Mouse (Mus musculus): ENCODE data around the gene A530016L24Rik. TPM values are rescaled to one million over a fixed set of nuclear protein-coding genes. Genes with fewer than 3 reads are reported as not detected.

The A530016L24Rik gene
- under 1 TPM; 0.45 to 0.67 TPM for total RNA-seq (2021)
- long read RNA-seq, experiment 1: 0 reads
- long read RNA-seq, experiment 2, partial matches to known transcripts: 0 of 2 reads
- long read RNA-seq, experiment 2, other reads (novel, unspliced or antisense): 2 of 2 reads

DNA sequence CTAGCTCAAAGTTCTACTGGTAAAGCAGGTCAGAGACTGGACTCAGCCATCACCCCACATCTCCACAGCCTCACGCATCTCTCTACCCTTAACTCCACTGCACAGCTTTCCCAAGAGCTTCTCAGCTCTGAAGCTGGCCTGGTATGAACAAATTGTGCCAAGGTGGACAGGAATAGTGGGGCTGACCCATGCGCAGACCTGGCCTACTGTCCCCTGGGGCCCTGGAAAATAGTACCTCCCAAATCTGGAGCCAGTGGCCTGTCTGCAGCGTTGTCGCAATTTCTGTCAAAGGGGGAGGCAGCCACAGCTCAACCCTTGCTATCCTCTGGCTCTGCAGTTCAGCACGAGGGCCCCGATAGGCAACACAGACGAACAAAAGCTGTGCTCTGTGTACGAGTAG is at the start of gene A530016L24Rik:
Gene A530016L24Rik (plus strand): TSS at position 315 of the 400 bp plus-strand sequence.
- DNase-seq (ENCODE audit: low spot score in 2 of 2): no peak

DNA sequence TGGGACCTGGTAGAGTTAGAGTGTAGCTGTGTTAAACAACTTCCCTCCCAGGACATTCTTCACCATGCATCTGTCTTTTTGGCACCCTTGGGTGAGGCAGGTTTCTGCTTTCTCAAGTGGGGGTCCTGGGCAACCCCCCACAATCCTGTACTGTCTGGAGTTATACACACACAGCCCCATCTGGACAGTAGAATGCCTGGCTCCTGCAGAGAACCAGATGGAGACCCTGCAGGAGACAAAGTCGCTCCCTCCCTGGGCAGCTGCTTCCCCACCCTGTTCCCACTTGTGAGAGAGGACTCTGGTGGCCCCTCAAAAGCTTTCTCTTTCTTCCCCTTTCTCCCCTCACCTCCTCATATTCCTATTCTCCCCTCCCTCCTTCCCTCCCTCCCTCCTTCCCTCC is 49.3 kb upstream of the A530016L24Rik start:
- no peak for DNase-seq (ENCODE audit: low spot score in 2 of 2)

DNA sequence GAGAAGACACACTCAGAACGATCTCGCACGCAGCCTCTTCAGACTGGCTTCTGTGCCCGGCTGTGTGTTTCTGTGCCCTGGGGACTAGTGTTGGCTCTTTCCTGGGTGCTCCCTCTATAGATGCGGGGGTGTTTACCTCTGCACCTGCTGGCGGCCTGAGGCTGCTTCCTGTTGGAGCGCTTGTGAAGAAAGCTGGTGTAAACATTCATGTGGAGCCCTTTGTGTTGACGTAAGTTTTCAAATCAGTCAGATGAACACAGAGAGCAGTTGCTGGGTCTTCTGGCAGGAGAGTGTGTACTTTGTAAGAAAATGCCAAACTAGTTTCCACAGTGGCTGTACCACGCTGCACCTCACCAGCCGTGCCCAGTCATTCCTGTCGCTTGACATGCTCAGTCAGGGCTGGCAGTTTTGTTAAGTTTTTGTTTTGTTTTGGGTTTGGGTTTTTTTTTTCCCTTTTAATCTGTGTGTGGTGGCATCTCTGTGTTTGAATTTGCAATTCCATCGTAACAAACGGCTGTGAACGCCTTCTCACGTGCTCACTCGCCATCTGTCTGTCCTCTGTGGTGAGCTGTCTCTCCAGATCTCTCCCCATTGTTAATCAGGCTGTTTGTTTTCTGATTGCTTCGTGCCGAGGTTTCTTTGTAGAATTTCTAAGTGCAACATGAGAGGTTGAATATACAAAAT is 40.0 kb upstream of the A530016L24Rik start:
- DNase-seq (ENCODE audit: low spot score in 2 of 2): peak in 1 of 2 experiments; percentile 87

DNA sequence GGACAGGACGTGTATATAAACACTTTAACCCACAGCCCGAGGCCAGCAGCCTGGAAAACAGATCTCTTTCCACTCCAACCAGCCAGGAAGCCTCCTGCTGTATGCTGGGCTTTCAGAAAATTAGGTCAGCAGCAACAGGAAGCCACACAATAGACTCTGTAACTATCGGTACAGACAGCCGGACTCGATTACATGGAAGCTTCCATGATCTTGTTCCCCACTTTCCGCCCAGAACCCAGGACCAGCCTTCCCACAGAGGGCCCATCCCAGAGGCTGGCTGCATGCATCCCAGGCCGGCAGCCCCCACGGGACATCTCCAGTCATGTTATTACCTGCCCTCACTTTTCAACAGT is 39.4 kb upstream of the A530016L24Rik start:
- no peak for DNase-seq (ENCODE audit: low spot score in 2 of 2)

DNA sequence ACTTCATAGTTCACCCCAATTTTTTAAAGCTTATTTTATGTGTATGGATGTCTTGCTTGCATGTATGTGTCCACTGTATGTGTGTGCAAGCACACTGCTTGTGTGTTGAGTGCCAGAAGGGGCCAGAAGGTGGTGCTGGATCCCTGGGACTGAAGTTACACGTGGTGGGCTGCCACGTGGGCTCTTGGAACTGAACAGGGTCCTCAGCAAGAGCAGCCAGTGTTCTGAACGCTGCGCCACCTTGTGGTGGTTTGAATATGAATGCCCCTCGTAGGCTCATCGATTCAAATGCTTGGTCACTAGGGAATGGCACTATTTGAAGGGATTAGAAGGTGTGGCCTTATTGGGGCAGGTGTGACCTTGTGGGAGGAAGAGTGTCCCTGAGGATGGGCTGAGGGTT is 38.4 kb upstream of the A530016L24Rik start:
- DNase-seq (ENCODE audit: low spot score in 2 of 2): peak in 1 of 2 experiments; percentile 54

DNA sequence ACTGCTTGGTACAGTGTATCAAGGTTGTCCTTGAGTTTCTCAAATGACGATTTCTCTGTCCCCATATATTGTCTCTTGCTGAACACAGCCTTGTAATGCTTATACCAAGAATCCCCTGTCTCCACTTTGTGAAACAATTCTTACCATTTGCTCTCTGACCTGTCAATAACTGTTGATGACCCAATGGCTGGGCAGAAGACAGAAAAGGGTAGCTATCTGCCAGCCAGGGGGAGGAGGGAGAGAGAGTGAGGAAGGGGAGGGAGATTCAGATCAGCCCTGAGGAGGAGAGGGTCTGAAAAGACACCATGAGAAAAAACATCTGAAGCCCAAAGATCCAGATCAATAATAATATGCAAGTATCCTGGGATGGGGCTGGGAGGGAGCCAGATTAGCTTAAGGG is 37.9 kb upstream of the A530016L24Rik start:
- DNase-seq (ENCODE audit: low spot score in 2 of 2): no peak

DNA sequence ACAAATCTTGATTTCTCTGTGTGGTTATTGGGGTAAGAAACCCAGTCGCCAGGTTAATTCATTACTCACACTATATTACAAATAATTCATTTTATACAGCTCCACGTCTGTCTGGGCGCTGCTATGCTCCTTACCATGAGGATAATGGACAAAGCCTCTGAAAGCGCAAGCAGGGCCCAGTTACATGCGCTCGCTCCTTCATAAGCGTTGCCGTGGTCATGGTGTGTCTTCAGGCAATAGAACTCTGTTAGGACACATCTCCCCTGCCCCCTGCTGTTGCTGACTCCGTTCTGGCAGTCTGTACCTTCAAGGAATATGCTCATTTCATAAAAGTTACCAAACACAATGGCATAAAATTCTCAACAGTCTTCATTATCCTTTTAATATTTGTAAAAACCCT is 37.4 kb upstream of the A530016L24Rik start:
- DNase-seq (ENCODE audit: low spot score in 2 of 2): no peak

DNA sequence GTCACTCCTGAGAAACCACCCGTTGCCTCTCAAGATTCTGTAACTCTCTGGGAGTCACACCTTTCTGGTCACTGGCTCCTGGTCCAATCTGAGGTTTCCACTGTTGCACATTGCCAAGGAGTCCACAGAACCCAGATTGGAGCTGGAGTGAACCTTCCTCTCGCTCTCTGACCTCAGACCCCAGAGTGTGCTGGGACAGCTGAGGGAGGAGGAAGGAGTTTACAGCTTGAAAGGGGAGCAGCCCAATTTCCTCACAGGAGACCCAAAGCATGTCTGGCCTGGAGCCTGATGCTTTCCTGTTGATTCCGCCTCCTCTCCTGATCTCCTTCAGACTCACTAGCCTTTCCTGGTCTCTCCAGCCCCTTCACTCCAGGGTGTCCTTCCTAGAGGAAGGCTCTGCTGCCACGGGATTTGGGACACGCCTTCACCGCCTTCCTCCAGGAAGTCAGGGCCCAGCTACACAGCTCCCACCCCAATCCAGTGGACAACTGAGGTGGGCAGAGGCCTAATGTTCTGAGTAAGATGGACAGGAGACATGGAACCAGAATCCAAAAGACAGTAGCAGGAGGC is 33.0 kb upstream of the A530016L24Rik start:
- no peak for DNase-seq (ENCODE audit: low spot score in 2 of 2)

DNA sequence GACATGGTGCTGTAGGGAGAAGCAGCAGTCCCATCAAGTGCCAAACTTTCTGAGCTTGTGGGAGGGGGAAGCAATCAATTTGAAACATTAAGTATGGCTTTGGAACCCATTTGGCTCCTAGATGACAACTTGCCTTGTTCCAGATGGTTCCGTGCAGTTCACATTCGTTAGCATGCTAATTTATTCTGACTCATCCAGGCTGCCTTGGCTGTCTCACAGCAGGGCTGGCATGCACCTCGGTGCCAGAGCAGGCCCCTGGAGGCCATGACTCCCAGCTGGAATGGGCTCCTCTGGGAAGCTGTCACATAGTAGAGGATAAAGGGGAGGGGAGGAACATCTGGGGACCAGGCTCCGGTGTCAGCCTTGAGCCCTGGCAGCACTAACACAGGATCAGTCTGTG is 31.4 kb upstream of the A530016L24Rik start:
- DNase-seq (ENCODE audit: low spot score in 2 of 2): peak; percentile 71 to 90

DNA sequence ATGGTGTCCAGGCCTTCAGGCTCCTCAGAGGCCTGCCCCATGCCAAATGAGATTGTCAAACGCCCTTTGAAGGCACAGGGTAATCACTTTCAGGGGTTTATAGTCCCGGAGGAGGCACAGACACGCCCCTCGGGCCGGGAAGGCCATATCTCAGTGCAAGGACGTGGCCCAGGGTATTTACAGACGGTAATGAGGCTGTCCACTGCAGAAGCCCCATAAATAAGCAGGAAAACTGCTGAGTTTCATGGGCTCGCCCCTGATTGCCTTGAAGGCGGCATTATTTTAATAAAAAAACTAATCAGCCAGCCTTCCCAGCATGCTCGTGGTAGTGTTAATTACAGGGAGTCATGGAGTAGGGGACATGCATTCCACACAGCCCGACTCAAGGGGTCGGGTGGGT is 26.8 kb upstream of the A530016L24Rik start:
- DNase-seq (ENCODE audit: low spot score in 2 of 2): no peak

DNA sequence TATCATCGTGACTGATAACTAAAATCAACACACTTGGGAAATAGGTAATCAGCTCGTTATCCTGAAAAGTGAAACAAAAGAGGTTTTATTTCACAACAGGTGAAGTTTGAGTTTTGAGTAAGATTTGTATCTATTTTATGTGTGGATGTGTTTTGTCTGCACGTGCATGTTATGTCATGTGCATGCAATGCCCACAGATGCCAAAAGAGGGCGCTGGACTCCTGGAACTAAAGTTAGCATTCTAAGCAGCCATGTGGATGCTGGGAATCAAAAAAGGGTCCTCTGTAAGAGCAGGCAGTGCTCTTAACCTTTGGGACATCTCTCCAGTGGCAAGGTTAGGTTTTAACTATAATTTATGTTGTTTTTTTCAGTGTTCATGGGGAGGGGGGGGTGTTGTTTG is 26.0 kb upstream of the A530016L24Rik start:
- no peak for DNase-seq (ENCODE audit: low spot score in 2 of 2)

DNA sequence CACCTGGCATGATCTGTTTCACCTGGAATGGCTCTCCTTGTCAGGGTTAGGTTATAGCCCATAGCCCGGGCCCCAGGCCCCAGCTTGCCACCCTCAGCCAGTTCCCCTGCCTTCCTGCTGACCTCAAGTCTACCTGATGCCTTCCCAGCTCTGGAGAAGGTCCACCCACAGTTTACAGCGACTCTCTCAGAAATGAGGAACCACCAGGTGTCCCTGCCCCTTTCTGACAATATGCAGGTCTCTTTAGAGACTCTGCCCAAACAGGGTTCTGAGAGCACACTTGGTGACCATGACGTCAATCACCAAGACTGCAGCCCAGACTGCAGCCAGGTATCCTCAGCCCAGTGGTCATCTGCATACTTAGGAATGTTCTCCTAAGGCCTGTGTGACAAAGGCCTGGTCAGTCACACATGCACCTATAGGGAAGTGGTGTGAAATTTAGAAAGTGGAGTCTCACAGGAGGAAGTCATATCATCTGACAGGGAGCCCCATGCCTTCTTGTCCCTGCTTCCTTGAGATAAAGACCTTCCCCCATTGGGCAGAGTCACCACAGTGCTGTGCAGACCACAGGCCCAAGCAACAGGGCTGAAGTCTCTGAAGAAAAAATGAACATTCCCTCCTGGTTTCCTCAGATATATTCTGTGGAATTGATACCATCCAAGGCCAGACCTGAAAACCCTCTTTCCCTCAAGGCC is 25.4 kb upstream of the A530016L24Rik start:
- DNase-seq (ENCODE audit: low spot score in 2 of 2): no peak

DNA sequence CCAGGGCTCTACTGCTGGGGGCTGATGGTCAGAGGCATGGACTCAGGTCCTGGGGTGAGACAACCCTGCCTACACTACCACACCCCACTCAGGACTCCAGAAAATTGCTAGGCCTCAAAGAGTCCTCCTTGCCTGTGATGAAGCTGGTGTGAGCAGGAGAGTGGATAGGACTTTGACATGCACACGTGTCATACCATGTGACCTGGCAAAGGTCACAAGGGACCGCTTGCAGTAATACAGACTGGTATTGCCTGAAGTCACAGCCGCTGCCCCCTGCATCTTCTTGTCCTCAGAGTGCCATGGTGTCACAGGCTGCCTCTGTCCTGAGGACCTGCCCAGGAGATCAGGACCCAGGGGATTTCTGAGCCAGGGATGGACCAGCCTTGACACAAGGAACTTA is 24.7 kb upstream of the A530016L24Rik start:
- DNase-seq (ENCODE audit: low spot score in 2 of 2): no peak

DNA sequence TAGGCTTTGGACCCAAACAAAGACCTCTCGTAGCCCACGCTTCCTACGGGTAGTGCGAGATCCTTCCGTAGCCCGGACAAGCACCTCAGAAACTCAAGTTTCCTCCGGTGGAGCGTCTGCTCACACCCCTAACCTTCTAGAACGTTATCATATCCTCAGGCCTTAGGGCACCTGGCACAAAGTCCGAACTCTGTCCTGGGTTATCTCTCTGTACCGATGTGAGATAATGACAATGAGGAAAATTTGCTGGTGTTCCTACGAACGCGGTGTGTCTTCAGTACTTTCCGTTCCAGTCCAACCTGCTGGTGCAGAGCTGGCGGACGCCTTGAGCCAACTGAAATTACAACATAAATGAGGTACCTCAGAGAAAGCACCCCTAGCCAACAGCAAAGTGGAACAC is 23.3 kb upstream of the A530016L24Rik start:
- DNase-seq (ENCODE audit: low spot score in 2 of 2): no peak

DNA sequence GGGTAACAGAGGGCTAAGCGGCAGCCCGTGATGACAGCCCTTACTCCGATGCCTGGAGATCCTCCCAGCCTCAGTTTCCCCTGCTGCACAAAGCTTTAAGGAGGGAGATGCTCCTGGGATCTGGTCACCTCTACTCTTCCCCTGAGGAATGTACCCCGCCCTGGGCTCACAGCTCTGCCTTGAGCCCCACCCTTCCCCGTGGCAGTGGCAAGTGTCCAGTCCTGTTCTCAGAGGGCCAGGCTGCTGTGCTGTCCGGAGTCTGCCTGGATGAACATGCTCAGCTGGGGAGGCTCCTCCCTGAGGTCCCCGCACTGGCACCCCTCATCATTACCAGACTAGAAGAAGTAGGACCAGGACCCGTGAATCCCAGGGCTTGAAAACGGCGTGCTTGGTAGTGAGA is 21.9 kb upstream of the A530016L24Rik start:
- no peak for DNase-seq (ENCODE audit: low spot score in 2 of 2)

DNA sequence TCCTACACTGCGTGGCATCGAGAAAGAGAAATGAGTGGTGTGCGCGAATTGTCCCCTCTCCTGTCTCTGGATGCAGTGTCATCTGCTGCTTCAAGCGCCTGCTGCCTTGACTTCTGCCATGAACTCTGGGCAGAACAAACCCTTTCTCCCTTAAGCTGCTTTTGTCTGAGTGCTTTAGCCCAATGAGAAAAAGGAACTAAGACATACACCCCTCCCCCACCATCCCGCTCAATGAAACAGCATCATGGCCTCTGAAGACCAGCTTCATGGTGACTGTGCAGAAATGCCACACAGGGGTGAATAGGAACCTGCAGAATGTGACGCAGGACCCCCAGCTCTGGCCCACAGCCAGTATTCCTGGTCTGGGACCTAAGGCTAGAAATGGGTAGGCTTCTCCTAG is 19.9 kb upstream of the A530016L24Rik start:
- no peak for DNase-seq (ENCODE audit: low spot score in 2 of 2)

DNA sequence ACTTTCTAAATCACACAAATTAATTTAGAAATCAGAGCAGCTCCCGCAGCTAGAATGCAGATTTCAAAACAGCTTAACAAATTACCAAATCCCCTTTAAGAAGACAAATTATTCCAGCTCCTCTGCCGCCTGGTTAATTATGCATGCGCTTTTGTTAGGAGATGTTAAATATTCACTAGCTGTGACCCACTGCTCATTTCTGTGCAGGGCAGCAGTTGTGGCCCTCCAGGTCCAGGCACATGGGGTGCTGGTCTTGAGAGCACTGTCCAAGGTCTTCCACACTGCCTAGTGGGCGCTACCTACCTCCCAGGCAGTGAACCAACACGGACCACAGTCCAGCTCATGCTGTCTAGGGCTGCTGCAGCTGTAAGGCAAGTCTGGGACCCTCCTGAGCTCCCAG is 19.0 kb upstream of the A530016L24Rik start:
- no peak for DNase-seq (ENCODE audit: low spot score in 2 of 2)

DNA sequence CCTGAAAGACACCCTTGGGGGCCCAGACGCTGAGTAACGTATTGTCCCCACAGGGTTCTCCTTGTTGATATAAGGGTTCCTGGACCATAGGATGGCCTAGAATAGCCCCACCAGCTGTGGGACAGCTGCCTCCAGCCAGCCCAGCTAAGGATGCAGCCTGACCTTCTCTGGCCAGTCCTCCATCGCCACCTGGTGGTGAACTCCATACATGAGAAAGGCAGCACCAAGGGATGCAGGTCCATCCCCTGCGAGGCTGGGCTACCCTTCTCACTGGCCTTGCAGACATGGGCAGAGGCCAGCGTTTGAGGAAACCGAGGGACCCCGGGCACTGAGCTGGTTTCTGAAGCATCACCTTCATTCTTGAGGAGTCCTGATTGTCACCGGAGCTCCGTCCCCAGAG is 15.5 kb upstream of the A530016L24Rik start:
- peak; percentile 79 to 83 for DNase-seq (ENCODE audit: low spot score in 2 of 2)

DNA sequence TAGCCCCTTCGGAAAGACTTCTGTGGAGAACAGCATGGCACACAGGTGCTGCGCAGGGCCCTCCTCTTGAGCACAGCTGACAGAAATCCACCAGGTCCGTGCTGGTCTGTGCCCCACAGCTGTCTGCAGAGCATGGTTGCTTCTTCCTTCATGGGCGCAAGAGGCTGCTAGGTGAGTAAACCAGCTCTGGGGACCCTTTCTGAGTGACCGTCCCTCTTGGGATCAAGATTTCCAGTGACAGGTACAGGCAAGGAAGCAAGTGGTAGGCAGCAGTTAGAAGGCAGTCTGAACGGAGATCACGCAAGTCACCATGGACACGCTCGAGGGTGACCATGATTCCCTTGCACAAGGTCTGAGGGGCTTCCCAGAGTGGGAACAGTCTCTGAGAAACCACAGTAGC is 287 bp downstream of the A530016L24Rik start:
- no peak for DNase-seq (ENCODE audit: low spot score in 2 of 2)

DNA sequence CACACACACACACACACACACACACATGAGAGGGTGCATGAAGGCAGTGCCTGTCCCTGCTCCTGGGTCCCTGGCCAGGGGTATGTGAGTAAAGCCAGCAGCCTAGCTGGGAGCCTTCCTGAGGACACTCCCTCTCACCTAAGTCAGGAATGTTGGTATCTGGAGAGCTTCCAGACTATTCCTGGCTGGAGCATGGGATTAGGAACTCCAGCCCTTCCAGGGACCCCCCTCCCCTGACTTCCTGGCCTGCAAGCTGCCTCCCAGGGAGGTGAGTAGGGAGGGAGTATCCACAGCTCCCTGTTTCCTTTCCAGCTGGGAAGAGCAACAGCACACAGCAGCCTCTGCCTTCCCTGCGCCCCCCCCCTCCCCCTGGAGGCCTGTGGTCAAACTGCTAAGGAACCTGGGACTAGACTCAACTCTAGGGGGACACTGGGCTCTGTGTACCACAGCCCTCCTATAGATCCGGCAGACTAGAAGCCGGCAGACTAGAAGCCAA is 1.2 kb downstream of the A530016L24Rik start:
- DNase-seq (ENCODE audit: low spot score in 2 of 2): no peak

DNA sequence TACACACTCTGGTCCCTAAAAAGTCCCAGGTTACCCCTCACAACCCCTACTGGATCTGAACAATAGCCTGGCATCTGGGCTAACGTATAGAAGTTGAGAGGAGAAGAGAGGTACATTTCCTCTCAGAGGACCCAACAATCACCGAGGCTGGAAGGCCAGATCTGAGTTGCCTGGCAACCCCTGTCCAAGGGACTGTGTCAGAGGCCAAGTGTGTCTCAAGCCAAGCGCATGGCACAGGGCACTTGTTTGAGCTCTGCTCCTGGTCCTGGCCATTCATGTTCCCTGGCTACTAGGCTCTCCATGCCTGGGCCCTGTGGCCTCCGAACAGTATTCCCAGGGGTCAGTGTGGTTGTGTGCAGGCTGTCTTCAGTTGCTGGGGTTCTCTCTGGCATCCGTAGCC is 6.9 kb downstream of the A530016L24Rik start:
- no peak for DNase-seq (ENCODE audit: low spot score in 2 of 2)

DNA sequence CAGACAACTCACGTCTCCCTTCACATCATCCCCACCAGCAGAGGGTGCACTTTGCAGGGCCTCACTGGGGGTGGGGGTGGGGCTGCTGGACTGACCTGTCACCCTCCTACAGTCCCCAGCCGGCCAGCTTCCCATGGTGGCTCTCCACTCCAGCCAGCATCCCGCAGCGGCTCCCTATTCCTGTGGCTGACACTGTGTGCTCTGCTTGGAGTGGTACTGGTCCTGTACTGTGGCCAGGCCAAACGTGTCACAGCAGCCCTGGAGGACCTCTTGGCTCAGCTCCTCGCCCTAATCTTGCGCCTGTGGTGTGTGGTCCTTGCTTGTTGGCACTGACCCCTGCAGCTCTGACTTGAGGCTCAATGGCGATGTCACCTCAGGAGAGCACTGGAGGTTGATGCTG is 8.5 kb downstream of the A530016L24Rik start:
- no peak for DNase-seq (ENCODE audit: low spot score in 2 of 2)
